Mouse (Mus musculus) heart, embryonic 16.5 days (tissue): ENCODE measurements around the gene Sgf29. TPM values are rescaled to one million over a fixed set of nuclear protein-coding genes. Genes with fewer than 3 reads are reported as not detected.

Experiments used
- ATAC-seq: fragments of 200-750 bp; cut with Nextera tagmentation; replicated peaks from 2 replicates; pipeline ENCODE4 v1.8.0; 2017; ENCODE audit warnings: moderate number of reproducible peaks; ENCODE audit not compliant: insufficient read depth, low FRiP score; ENCODE audit errors: extremely low read depth
- H3K27ac ChIP-seq: fragments of 300-500 bp; sonication (generic); 2 replicates; pipeline ENCODE4 v1.5.1; 2014; ENCODE audit warnings: mild to moderate bottlenecking, low read length, control low read depth, moderate library complexity
- H3K27me3 ChIP-seq: fragments of 300-500 bp; sonication (generic); 2 replicates; pipeline ENCODE4 v1.6.1; 2014; ENCODE audit warnings: low read length, mixed read lengths; ENCODE audit not compliant: control insufficient read depth, insufficient read depth
- H3K36me3 ChIP-seq: fragments of 300-500 bp; sonication (generic); 2 replicates; pipeline ENCODE4 v1.6.1; 2014; ENCODE audit not compliant: control insufficient read depth, insufficient read depth
- H3K4me1 ChIP-seq: fragments of 300-500 bp; sonication (generic); 2 replicates; pipeline ENCODE4 v1.6.1; 2014; ENCODE audit warnings: low read length, mixed read lengths; ENCODE audit not compliant: control insufficient read depth, insufficient read depth
- H3K4me2 ChIP-seq: fragments of 300-500 bp; sonication (generic); 2 replicates; pipeline ENCODE4 v1.6.1; 2014; ENCODE audit warnings: low read depth, mild to moderate bottlenecking, control low read depth, low read length
- H3K4me3 ChIP-seq: fragments of 300-500 bp; sonication (generic); 2 replicates; pipeline ENCODE4 v1.5.1; 2014; ENCODE audit warnings: mild to moderate bottlenecking, control low read depth, low read length
- H3K9ac ChIP-seq: fragments of 300-500 bp; sonication (generic); 2 replicates; pipeline ENCODE4 v1.6.1; 2014; ENCODE audit warnings: low read length, control low read depth
- H3K9me3 ChIP-seq: fragments of 300-500 bp; sonication (generic); replicated peaks from 2 replicates; pipeline ENCODE4 v1.6.1; 2016; ENCODE audit warnings: low read length; ENCODE audit not compliant: control insufficient read depth
- WGBS: fragments of 180-500 bp; shearing (Covaris S2); extraction: QIAGEN DNeasy Blood & Tissue Kit; methylation state at CpG from one replicate; pipeline ENCODE4 v1.1.7; 2014; 5-methylcytosine and 5-hydroxymethylcytosine counted together
- polyA plus RNA-seq: library from polyadenylated mRNA; unstranded; fragments of >200 nt; fragmentation: Nextera tagmentation; extraction: Ambion mirVana; gene quantifications from 2 replicates; pipeline ENCODE4 v1.2.1, GENCODE M21; 2015

Sgf29 gene
- polyA plus RNA-seq, 1 experiment from 2014 or later: 39.1 TPM

- H3K9me3 ChIP-seq: no peaks in the 10 kb centered on the region
- H3K4me2 ChIP-seq: no peak overlapping the region
- 61% methylated on average over 9 of the region's 9 CpGs for WGBS
- peaks cover 5% of the 10 kb centered on the region; the same call in 1 of the 2 replicates for H3K4me1 ChIP-seq
- no peaks in the 10 kb centered on the region for H3K27me3 ChIP-seq
- H3K36me3 ChIP-seq: no peaks in the 10 kb centered on the region
- H3K27ac ChIP-seq: no peak overlapping the region
- ATAC-seq: no peak
- H3K4me3 ChIP-seq: no peak overlapping the region
- H3K9ac ChIP-seq: no peak overlapping the region
Observed at GRCm38 (mm10) chr7:126621452-126622359, 27.4 kb upstream of the Sgf29 start.

GRCm38 (mm10) chr7:126623381-126623780, 25.7 kb upstream of the Sgf29 start:
- no peaks in the 10 kb centered on the region for H3K36me3 ChIP-seq
- H3K9ac ChIP-seq: no peak overlapping the region
- no peak overlapping the region for H3K4me3 ChIP-seq
- H3K9me3 ChIP-seq: no peaks in the 10 kb centered on the region
- H3K27ac ChIP-seq: no peak overlapping the region
- no peak overlapping the region for H3K4me2 ChIP-seq
- WGBS: 64% methylated on average over 1 of the region's 1 CpGs
- no peaks in the 10 kb centered on the region for H3K27me3 ChIP-seq
- peaks cover 5% of the 10 kb centered on the region; the same call in 1 of the 2 replicates for H3K4me1 ChIP-seq
- ATAC-seq: no peak

- H3K9me3 ChIP-seq: no peaks in the 10 kb centered on the region
- 57% methylated on average over 16 of the region's 16 CpGs for WGBS
- no peaks in the 10 kb centered on the region for H3K27me3 ChIP-seq
- peak overlapping the region; percentile 10; the same call in 1 of the 2 replicates for H3K4me2 ChIP-seq
- H3K4me3 ChIP-seq: peak overlapping the region; percentile 9; the same call in 1 of the 2 replicates
- no peak for ATAC-seq
- peaks cover 5% of the 10 kb centered on the region; the same call in 1 of the 2 replicates for H3K4me1 ChIP-seq
- H3K9ac ChIP-seq: no peak overlapping the region
- H3K27ac ChIP-seq: no peak overlapping the region
- no peaks in the 10 kb centered on the region for H3K36me3 ChIP-seq
Observed at GRCm38 (mm10) chr7:126624774-126625173, 24.3 kb upstream of the Sgf29 start.

GRCm38 (mm10) chr7:126625369-126625768, 23.7 kb upstream of the Sgf29 start:
- H3K27me3 ChIP-seq: no peaks in the 10 kb centered on the region
- H3K4me1 ChIP-seq: peaks cover 5% of the 10 kb centered on the region; the same call in 1 of the 2 replicates
- H3K36me3 ChIP-seq: no peaks in the 10 kb centered on the region
- H3K4me2 ChIP-seq: 0 out of 2 replicates have a peak overlapping the region, but pooled peaks have one; percentile 10
- H3K9me3 ChIP-seq: no peaks in the 10 kb centered on the region
- peak; percentile 75 for ATAC-seq
- H3K4me3 ChIP-seq: no peak overlapping the region
- WGBS: 33% methylated on average over 6 of the region's 6 CpGs
- no peak overlapping the region for H3K27ac ChIP-seq
- H3K9ac ChIP-seq: no peak overlapping the region

GRCm38 (mm10) chr7:126625807-126626600, 23.1 kb upstream of the Sgf29 start:
- Histone ChIP-seq H3K9me3 (no peaks in the 10 kb centered on the region), H3K4me2 (no peak overlapping the region), H3K27ac (no peak overlapping the region), H3K4me3 (no peak overlapping the region), H3K9ac (no peak overlapping the region), H3K36me3 (no peaks in the 10 kb centered on the region), H3K27me3 (no peaks in the 10 kb centered on the region), H3K4me1 (peaks cover 5% of the 10 kb centered on the region; the same call in 1 of the 2 replicates)
- ATAC-seq: no peak
- WGBS: 79% methylated on average over 3 of the region's 3 CpGs

GRCm38 (mm10) chr7:126628111-126628510, 21.0 kb upstream of the Sgf29 start:
- H3K4me2 ChIP-seq: no peak overlapping the region
- no peaks in the 10 kb centered on the region for H3K36me3 ChIP-seq
- H3K27ac ChIP-seq: no peak overlapping the region
- H3K4me1 ChIP-seq: no peaks in the 10 kb centered on the region
- WGBS: 61% methylated on average over 6 of the region's 6 CpGs
- no peak overlapping the region for H3K9ac ChIP-seq
- 0 out of 2 replicates have a peak, but pooled peaks have one; percentile 45 for ATAC-seq
- H3K27me3 ChIP-seq: no peaks in the 10 kb centered on the region
- H3K4me3 ChIP-seq: no peak overlapping the region
- H3K9me3 ChIP-seq: no peaks in the 10 kb centered on the region

GRCm38 (mm10) chr7:126629915-126630314, 19.2 kb upstream of the Sgf29 start:
- H3K4me1 ChIP-seq: no peaks in the 10 kb centered on the region
- H3K36me3 ChIP-seq: no peaks in the 10 kb centered on the region
- no peak overlapping the region for H3K4me3 ChIP-seq
- H3K9ac ChIP-seq: no peak overlapping the region
- no peak for ATAC-seq
- no peaks in the 10 kb centered on the region for H3K27me3 ChIP-seq
- 44% methylated on average over 3 of the region's 3 CpGs for WGBS
- no peaks in the 10 kb centered on the region for H3K9me3 ChIP-seq
- H3K27ac ChIP-seq: no peak overlapping the region
- no peak overlapping the region for H3K4me2 ChIP-seq

GRCm38 (mm10) chr7:126630824-126631518, 18.1 kb upstream of the Sgf29 start, which contains the start of gene Nupr1:
TSS of gene Nupr1 (minus strand) at chr7:126630861.
- WGBS: 84% methylated on average over 4 of the region's 4 CpGs
- no peaks in the 10 kb centered on the region for H3K9me3 ChIP-seq
- ATAC-seq: no peak

More at GRCm38 (mm10) chr7:126630824-126631518, 18.1 kb upstream of the Sgf29 start, which contains the start of gene Nupr1:
- H3K4me1 ChIP-seq: no peaks in the 10 kb centered on the region
- H3K4me2 ChIP-seq: no peak within 1 kb of the TSS
- H3K9ac ChIP-seq: no peak within 1 kb of the TSS
- no peaks in the 10 kb centered on the region for H3K36me3 ChIP-seq
- no peaks in the 10 kb centered on the region for H3K27me3 ChIP-seq
- no peak within 1 kb of the TSS for H3K4me3 ChIP-seq
- H3K27ac ChIP-seq: no peak within 1 kb of the TSS
